Mouse (Mus musculus) lung, postnatal 0 days (tissue): ENCODE data around the gene Rprd1b.

Source experiments
- CTCF ChIP-seq: IDR thresholded peaks from 2 replicates; pipeline ENCODE4 v1.5.1; 2016; ENCODE audit warnings: antibody characterized with exemption, mild to moderate bottlenecking
- EP300 ChIP-seq: IDR thresholded peaks from 2 replicates; pipeline ENCODE4 v1.6.1; 2016; ENCODE audit warnings: antibody characterized with exemption, mild to moderate bottlenecking, control low read depth

GRCm38 (mm10) chr2:158079843-158080395 is 51.6 kb downstream of the Rprd1b start:
- TF ChIP-seq CTCF (peak; percentile 38; the same call in 1 of the 2 replicates), EP300 (no peak)
